Mouse (Mus musculus) C2C12 (cell line): ENCODE data around the gene 3110082I17Rik. TPM values are rescaled to one million over a fixed set of nuclear protein-coding genes. Genes with fewer than 3 reads are reported as not detected.

Experiments
- H3K27me3 ChIP-seq: one replicate; pipeline ENCODE4 v1.6.1; 2011; ENCODE audit not compliant: control insufficient read depth, insufficient read depth, insufficient read length
- H3K36me3 ChIP-seq: one replicate; pipeline ENCODE4 v1.6.1; 2011; ENCODE audit not compliant: control insufficient read depth, insufficient read depth
- H3K4me3 ChIP-seq: one replicate; pipeline ENCODE4 v1.5.1; 2011; ENCODE audit warnings: mild to moderate bottlenecking, control low read depth; ENCODE audit not compliant: poor library complexity, insufficient read depth, severe bottlenecking
- H3K79me2 ChIP-seq: one replicate; pipeline ENCODE4 v1.6.1; 2011; ENCODE audit not compliant: control insufficient read depth, insufficient read depth
- H3K79me3 ChIP-seq: one replicate; pipeline ENCODE4 v1.6.1; 2011; ENCODE audit warnings: low read depth, control low read depth
- H3ac ChIP-seq: one replicate; pipeline ENCODE3; 2011; ENCODE audit warnings: low read depth; ENCODE audit not compliant: control insufficient read depth, insufficient read length
- CEBPB ChIP-seq: IDR thresholded peaks from one replicate; pipeline ENCODE4 v1.6.1; 2011; ENCODE audit warnings: low read depth, mild to moderate bottlenecking, control low read depth, moderate library complexity
- CTCF ChIP-seq: IDR thresholded peaks from one replicate; pipeline ENCODE4 v1.5.1; 2011; ENCODE audit not compliant: control insufficient read depth, insufficient read depth, insufficient read length
- FOSL1 ChIP-seq: IDR thresholded peaks from one replicate; pipeline ENCODE4 v1.8.0; 2011; ENCODE audit warnings: mild to moderate bottlenecking, low read length; ENCODE audit not compliant: poor library complexity, insufficient read depth, severe bottlenecking
- MAX ChIP-seq: IDR thresholded peaks from one replicate; pipeline ENCODE4 v1.6.1; 2011; ENCODE audit warnings: mild to moderate bottlenecking, control low read depth
- MYOD1 ChIP-seq: IDR thresholded peaks from one replicate; pipeline ENCODE4 v1.6.1; 2011; ENCODE audit warnings: low read depth; ENCODE audit not compliant: control insufficient read depth, insufficient read length
- MYOG ChIP-seq: IDR thresholded peaks from one replicate; pipeline ENCODE4 v1.6.1; 2011; ENCODE audit not compliant: control insufficient read depth, insufficient read length; ENCODE audit errors: extremely low read depth
- USF1 ChIP-seq: IDR thresholded peaks from one replicate; pipeline ENCODE4 v1.6.1; 2011; ENCODE audit warnings: low read depth, mild to moderate bottlenecking, control low read depth, moderate library complexity
- microRNA-seq: library from miRNA; unstranded; fragments of <30 nt; microRNA quantifications from one replicate; pipeline ENCODE4, GENCODE M21; 2019; ENCODE audit warnings: borderline microRNAs expressed
- polyA plus RNA-seq: library from polyadenylated mRNA; unstranded; fragments of >200 nt; fragmentation: generic; extraction: Trizol; gene quantifications from one replicate; pipeline ENCODE4 v1.2.1, GENCODE M21; 2012; ENCODE audit warnings: missing spikeins

The 3110082I17Rik gene
- polyA plus RNA-seq, 1 experiment, result 31.4 TPM

DNA sequence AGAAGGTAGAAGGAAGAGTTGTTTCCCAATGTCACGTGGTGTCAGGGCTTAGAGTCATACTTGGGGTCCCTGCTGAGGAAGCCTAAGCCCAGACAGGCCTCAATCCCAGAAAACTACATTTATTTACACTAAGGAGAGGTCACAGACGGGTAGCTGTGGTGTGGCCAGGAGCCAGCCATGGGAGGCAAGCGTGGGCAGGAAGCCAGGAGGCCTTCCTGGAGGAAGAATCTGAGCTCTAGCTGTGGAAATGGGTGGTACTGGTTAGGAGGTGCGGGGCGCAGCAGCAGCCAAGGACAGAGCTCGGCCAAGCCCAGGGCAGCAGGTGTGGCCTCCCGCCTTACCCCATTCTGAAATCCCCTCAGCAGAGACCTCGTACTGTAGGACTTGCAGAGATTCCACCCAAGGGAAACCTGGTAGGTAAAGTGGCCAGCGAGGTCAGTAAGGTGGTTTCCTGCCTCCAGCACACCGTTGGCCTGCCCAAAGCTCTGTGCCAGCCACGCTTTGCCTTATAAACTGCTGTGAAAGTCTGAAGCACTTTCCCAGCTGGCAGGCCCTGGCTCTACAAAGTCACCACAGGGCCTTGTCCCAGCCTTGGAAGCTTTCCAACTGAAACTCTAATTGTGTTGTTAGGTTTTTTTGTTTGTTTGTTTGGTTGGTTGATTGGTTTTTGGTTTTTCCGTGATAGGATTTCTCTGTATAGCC lies 145.2 kb downstream of the 3110082I17Rik start:
- TF ChIP-seq CEBPB, result no peak
- TF ChIP-seq MYOD1, result no peak
- TF ChIP-seq USF1, result no peak
- no peak for TF ChIP-seq MAX
- no peak for TF ChIP-seq MYOG
- TF ChIP-seq FOSL1, result no peak
- TF ChIP-seq CTCF, result no peak
- H3K36me3 ChIP-seq, result no peaks in the 10 kb centered on the region

GRCm38 (mm10) chr5:139313536-139313935 lies 146.8 kb downstream of the 3110082I17Rik start:
- H3K27me3 ChIP-seq, result peaks cover 2% of the 10 kb centered on the region
- H3K4me3 ChIP-seq, result no peak overlapping the region
- no peaks in the 10 kb centered on the region for H3K79me3 ChIP-seq
- no peaks in the 10 kb centered on the region for H3K79me2 ChIP-seq
- TF ChIP-seq USF1 (no peak), MAX (no peak), CEBPB (no peak), MYOD1 (no peak), MYOG (no peak), CTCF (no peak), FOSL1 (no peak)
- no peak overlapping the region for H3ac ChIP-seq
- H3K36me3 ChIP-seq, result no peaks in the 10 kb centered on the region

More for the DNA sequence above, 145.2 kb downstream of the 3110082I17Rik start:
- Histone ChIP-seq H3K4me3 (no peak overlapping the region), H3ac (no peak overlapping the region), H3K79me3 (no peaks in the 10 kb centered on the region), H3K27me3 (peaks cover 10% of the 10 kb centered on the region), H3K79me2 (no peaks in the 10 kb centered on the region)

DNA sequence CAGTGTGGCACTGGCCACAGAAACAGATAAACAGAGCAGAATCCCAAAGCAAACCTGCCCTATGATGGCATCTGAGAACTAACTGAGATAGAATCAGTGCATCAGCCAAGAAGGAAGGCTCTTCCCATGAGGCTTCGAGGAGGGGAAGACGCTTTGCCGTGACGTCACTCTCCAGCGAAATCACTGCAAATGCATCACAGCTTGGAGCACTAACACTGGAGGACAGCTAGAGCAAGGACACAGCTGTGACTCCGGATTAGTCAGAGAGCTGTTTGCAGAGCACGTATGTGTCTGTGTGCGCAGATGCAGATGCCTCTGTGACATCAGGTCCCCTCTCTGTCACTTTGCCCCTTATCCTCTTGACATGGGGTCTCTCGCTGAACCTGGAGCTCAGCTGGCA lies 148.5 kb downstream of the 3110082I17Rik start:
- TF ChIP-seq USF1 (no peak), MAX (no peak), CTCF (no peak), MYOG (no peak)
- no peak overlapping the region for H3K4me3 ChIP-seq
- H3K79me3 ChIP-seq, result no peaks in the 10 kb centered on the region
- no peaks in the 10 kb centered on the region for H3K79me2 ChIP-seq
- H3ac ChIP-seq, result no peak overlapping the region
- H3K36me3 ChIP-seq, result no peaks in the 10 kb centered on the region
- no peaks in the 10 kb centered on the region for H3K27me3 ChIP-seq

DNA sequence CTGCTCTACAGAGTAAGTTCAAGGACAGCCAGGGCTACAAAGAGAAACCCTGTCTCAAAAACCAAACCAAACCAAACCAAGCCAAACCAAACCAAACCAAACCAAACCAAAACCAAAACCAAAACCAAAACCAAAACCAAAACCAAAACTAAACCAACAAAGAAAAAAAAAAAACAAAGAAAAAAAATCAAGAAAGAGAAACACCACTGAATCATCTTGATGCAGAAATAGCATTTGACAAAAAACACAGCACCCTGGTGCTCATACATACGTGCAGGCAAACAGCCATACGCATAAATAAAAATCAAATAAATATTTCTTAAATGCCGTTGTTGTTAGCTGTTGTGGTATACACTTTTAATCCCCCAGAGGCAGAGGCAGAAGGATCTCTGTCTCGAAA lies 149.8 kb downstream of the 3110082I17Rik start:
- Histone ChIP-seq H3K79me2 (no peaks in the 10 kb centered on the region), H3K79me3 (no peaks in the 10 kb centered on the region), H3K36me3 (no peaks in the 10 kb centered on the region), H3K4me3 (no peak overlapping the region), H3K27me3 (no peaks in the 10 kb centered on the region), H3ac (no peak overlapping the region)
- no peak for TF ChIP-seq CEBPB

- H3K79me2 ChIP-seq, result no peaks in the 10 kb centered on the region
- H3K36me3 ChIP-seq, result no peaks in the 10 kb centered on the region
- TF ChIP-seq FOSL1, result no peak
- TF ChIP-seq CEBPB, result no peak
- TF ChIP-seq MYOD1, result no peak
- no peak for TF ChIP-seq MYOG
- no peak for TF ChIP-seq MAX
- TF ChIP-seq USF1, result no peak
- TF ChIP-seq CTCF, result no peak
- H3ac ChIP-seq, result no peak overlapping the region
- H3K27me3 ChIP-seq, result no peaks in the 10 kb centered on the region
- H3K4me3 ChIP-seq, result no peak overlapping the region
- no peaks in the 10 kb centered on the region for H3K79me3 ChIP-seq
These were observed 150.4 kb downstream of the 3110082I17Rik start for GRCm38 (mm10) chr5:139309946-139310345.

Small RNA genes lying within 50 kb of the gene (microRNA-seq; reads per million reads assigned to microRNA genes)
- 349 reads per million, percentile 81 among the genes with 10 or more reads in this experiment for gene Mir339

Other genes starting within 250 kb of the 3110082I17Rik start
- 133 TPM for gene Get4, start 208.2 kb downstream of the 3110082I17Rik start, polyA plus RNA-seq
- 0.06 TPM for gene Adap1, start 134.9 kb downstream of the 3110082I17Rik start, polyA plus RNA-seq
- 52.9 TPM for gene Cox19, start 109.1 kb downstream of the 3110082I17Rik start, polyA plus RNA-seq
- not detected for gene Cyp2w1, start 107.9 kb downstream of the 3110082I17Rik start, polyA plus RNA-seq
- gene Gpr146, start 82.8 kb downstream of the 3110082I17Rik start, polyA plus RNA-seq, result 1.7 TPM
- 0.20 TPM for gene C130050O18Rik, start 55.2 kb downstream of the 3110082I17Rik start, polyA plus RNA-seq
- gene Gper1, start 37.4 kb downstream of the 3110082I17Rik start, polyA plus RNA-seq, result 18.8 TPM
- gene Zfand2a, start 24.0 kb upstream of the 3110082I17Rik start, polyA plus RNA-seq, result 23.6 TPM
- not detected for gene Uncx, start 83.0 kb upstream of the 3110082I17Rik start, polyA plus RNA-seq